Mouse (Mus musculus) limb, embryonic 14.5 days (tissue): ENCODE data around the gene Usp7. TPM values are rescaled to one million over a fixed set of nuclear protein-coding genes. Genes with fewer than 3 reads are reported as not detected.

Experiments used
- ATAC-seq: fragments of 200-750 bp; cut with Nextera tagmentation; 2 replicates; pipeline ENCODE4 v1.8.0; 2017; ENCODE audit warnings: low read depth, moderate number of reproducible peaks, moderate TSS enrichment; ENCODE audit not compliant: low FRiP score
- DNase-seq: peaks from one replicate; pipeline ENCODE4 v3.0.0-alpha.2; 2015; ENCODE audit warnings: low spot score
- H3K27ac ChIP-seq: fragments of 300-500 bp; sonication (generic); replicated peaks from 2 replicates; pipeline ENCODE4 v1.5.1; 2014; ENCODE audit warnings: low read depth, mild to moderate bottlenecking, low read length, moderate library complexity, mixed read lengths
- H3K27me3 ChIP-seq: fragments of 300-500 bp; sonication (generic); 2 replicates; pipeline ENCODE4 v1.6.1; 2014; ENCODE audit warnings: low read length, mixed read lengths; ENCODE audit not compliant: control insufficient read depth, insufficient read depth
- H3K36me3 ChIP-seq: fragments of 300-500 bp; sonication (generic); 2 replicates; pipeline ENCODE4 v1.6.1; 2014; ENCODE audit warnings: mild to moderate bottlenecking, low read length, moderate library complexity, mixed read lengths; ENCODE audit not compliant: control insufficient read depth, insufficient read depth
- H3K4me1 ChIP-seq: fragments of 300-500 bp; sonication (generic); 2 replicates; pipeline ENCODE4 v1.6.1; 2014; ENCODE audit warnings: antibody characterized with exemption, low read length, mixed read lengths; ENCODE audit not compliant: control insufficient read depth, insufficient read depth
- H3K4me2 ChIP-seq: fragments of 300-500 bp; sonication (generic); replicated peaks from 2 replicates; pipeline ENCODE4 v1.6.1; 2014; ENCODE audit warnings: low read depth, mild to moderate bottlenecking, low read length, moderate library complexity; ENCODE audit not compliant: severe bottlenecking
- H3K4me3 ChIP-seq: fragments of 300-500 bp; sonication (generic); replicated peaks from 2 replicates; pipeline ENCODE4 v1.5.1; 2014; ENCODE audit warnings: low read length
- H3K9ac ChIP-seq: fragments of 300-500 bp; sonication (generic); 2 replicates; pipeline ENCODE4 v1.6.1; 2014; ENCODE audit warnings: mild to moderate bottlenecking, low read depth, low read length, moderate library complexity; ENCODE audit not compliant: severe bottlenecking
- H3K9me3 ChIP-seq: fragments of 300-500 bp; sonication (generic); 2 replicates; pipeline ENCODE4 v1.6.1; 2016; ENCODE audit warnings: low read length; ENCODE audit not compliant: control insufficient read depth
- POLR2A ChIP-seq: fragments of 200-500 bp; IDR thresholded peaks from 2 replicates; pipeline ENCODE4 v1.8.0; 2012; ENCODE audit warnings: inconsistent platforms, mild to moderate bottlenecking, moderate library complexity, borderline replicate concordance; ENCODE audit not compliant: insufficient read depth, insufficient read length; ENCODE audit errors: extremely low read depth
- WGBS: fragments of 180-500 bp; shearing (Covaris S2); extraction: QIAGEN DNeasy Blood & Tissue Kit; methylation state at CpG from one replicate; pipeline ENCODE4 v1.1.7; 2014; 5-methylcytosine and 5-hydroxymethylcytosine counted together
- polyA plus RNA-seq, 2 experiments: library from polyadenylated mRNA; depleted of rRNA in 1 of 2; stranded (reverse) in 1 of 2; unstranded in 1 of 2; fragments of >200 nt; fragmentation: Nextera tagmentation in 1 of 2; extraction: Ambion mirVana in 1 of 2; gene quantifications; 2 replicates each; pipeline versions ENCODE4 v1.2.1 to v1.2.3; 2012 to 2014

The Usp7 gene
- polyA plus RNA-seq, 2 experiments: 47.1 to 104 TPM

DNA sequence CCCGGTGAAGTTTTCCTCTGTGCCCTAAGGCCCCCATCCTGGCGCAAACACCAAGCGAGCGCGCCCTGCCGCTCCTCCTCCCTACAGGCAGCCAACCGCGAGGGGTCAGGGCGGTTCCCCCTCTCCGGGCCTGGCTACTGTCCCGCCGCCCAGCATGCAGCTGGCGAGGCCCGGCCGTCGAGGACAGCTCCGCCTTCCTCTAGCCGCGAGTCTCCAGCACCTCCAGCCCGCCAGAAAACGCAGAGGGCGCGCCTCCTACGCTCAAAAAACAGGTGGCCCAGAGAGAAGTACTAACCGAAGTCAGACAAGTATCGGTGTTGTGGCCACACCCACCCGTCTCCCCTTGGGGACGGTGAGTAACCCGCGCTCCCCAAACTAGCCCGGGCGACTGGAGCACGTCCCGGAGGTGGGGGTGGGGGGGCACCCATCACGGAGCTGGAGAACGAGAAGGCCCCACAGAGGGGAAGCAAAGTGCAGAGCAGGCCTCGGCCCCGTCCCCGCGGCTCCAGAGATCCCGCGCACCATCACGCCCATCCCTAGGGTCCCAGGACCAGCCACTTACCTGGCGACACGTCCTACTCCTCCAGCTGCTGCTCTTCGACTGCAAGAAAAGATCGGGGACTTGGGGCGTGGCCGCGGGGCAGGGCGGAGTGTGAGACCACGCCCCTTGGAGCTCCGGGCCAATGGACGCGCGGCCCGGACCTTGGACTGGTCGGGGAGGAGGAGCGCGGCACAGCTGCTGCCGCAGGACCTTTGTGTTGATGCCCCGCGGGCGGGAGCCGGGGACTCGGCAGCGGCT lies 120.4 kb downstream of the Usp7 start, which contains the start of gene Carhsp1:
Gene Carhsp1 (minus strand): TSS at position 605 of the 799 bp plus-strand sequence.
- peak within 1 kb of the TSS; percentile 61 for H3K4me3 ChIP-seq
- under 1% methylated on average over 55 of the region's 67 CpGs for WGBS

DNA sequence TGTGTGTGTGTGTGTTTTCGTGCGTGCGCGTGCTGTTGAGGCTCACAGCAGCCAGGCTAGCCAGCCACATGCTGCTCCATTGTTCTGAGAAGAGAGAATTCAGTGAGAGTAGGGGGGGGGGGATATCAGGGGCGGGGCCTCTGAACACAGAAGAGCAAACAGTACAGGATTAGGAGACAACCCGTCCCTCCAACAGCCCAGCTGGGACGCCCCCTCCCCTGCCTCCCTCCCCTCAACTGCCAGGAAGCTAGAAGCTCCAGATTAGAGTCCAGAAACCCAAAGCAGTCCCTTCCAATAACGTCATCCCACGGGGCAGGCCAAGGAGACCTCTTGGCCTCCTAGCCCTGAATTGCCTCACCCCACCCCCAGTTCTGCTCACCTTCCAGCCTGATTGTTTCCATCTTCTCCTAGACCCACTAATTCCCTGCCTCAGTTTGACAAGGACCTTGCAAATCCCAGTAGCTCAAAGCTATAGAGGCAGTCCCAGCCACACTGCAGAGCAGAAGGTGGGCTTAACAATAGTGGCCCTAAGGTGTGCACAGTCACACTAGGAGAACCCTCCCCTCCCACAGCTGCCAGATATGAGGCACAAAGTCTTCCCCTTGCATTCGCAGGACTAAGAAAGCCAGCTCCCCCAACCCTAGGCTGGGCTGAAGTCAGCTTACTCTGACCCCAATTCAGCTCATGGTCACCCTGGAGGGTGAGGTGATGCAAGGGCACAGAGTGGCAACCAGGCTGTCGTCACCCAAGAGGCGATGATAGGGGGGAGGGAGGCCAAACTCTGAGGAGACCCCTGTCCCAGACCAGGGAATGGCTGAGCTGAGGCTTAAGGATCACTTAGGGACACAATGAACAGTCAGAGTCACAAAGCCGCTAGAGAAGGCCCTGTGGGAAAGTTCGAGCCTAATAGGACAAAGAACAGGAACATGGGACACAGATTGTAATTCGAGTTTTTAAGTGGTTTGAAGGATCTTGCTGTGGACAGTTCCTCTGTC lies 121.8 kb downstream of the Usp7 start:
- H3K9me3 ChIP-seq: no peaks in the 10 kb centered on the region
- peak overlapping the region; percentile 64 for H3K9ac ChIP-seq
- TF ChIP-seq POLR2A: no peak
- ATAC-seq (no peak), DNase-seq (no peak)
- no peaks in the 10 kb centered on the region for H3K27me3 ChIP-seq
- H3K4me1 ChIP-seq: peaks cover 13% of the 10 kb centered on the region
- H3K36me3 ChIP-seq: no peaks in the 10 kb centered on the region; the same call in 1 of the 2 replicates
- no peak overlapping the region for H3K27ac ChIP-seq
- 11% methylated on average over 13 of the region's 15 CpGs for WGBS
- H3K4me2 ChIP-seq: peak overlapping the region; percentile 79
- H3K4me3 ChIP-seq: peak overlapping the region; percentile 61

More for the DNA sequence above, 120.4 kb downstream of the Usp7 start, which contains the start of gene Carhsp1:
- Histone ChIP-seq H3K36me3 (no peaks in the 10 kb centered on the region), H3K4me1 (peaks cover 13% of the 10 kb centered on the region), H3K27me3 (no peaks in the 10 kb centered on the region), H3K9ac (peak within 1 kb of the TSS; percentile 64), H3K4me2 (peak within 1 kb of the TSS; percentile 79), H3K9me3 (no peaks in the 10 kb centered on the region), H3K27ac (peak within 1 kb of the TSS; percentile 64)
- ATAC-seq (peak; percentile 91), DNase-seq (peak; percentile 95)
- peak; percentile 87; the same call in 1 of the 2 replicates for TF ChIP-seq POLR2A

- H3K27ac ChIP-seq: no peak overlapping the region
- peak overlapping the region; percentile 61 for H3K4me3 ChIP-seq
- H3K4me1 ChIP-seq: peaks cover 13% of the 10 kb centered on the region
- H3K27me3 ChIP-seq: no peaks in the 10 kb centered on the region
- ATAC-seq: no peak
- DNase-seq: no peak
- H3K4me2 ChIP-seq: peak overlapping the region; percentile 79
- TF ChIP-seq POLR2A: no peak
- H3K9me3 ChIP-seq: no peaks in the 10 kb centered on the region
- 63% methylated on average over 5 of the region's 5 CpGs for WGBS
- H3K36me3 ChIP-seq: peaks cover 3% of the 10 kb centered on the region; the same call in 1 of the 2 replicates
- 0 out of 2 replicates have a peak overlapping the region, but pooled peaks have one; percentile 64 for H3K9ac ChIP-seq
Observed at GRCm38 (mm10) chr16:8669432-8669831, 122.7 kb downstream of the Usp7 start.

DNA sequence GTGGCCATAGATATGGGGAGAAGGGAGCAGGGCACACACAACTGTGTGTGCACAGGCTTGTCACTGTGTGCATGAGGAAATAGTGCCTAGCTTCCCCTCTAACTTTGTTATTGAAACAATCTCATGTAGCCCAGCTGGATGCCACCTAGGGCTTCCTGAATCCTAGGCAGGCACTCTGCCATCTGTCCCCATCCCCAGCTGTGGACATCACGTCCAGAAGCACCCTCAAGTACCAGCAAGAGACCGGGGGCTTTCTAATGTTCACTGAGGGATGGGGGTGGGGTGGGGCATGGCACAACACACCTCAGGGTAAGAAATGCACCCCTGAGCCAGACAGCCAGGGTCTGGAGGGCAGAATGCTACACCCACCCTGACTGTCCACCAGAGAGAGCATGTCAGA lies 123.7 kb downstream of the Usp7 start:
- DNase-seq (no peak), ATAC-seq (no peak)
- Histone ChIP-seq H3K4me3 (no peak overlapping the region), H3K36me3 (peaks cover 11% of the 10 kb centered on the region), H3K4me1 (peaks cover 13% of the 10 kb centered on the region), H3K27me3 (no peaks in the 10 kb centered on the region), H3K9me3 (no peaks in the 10 kb centered on the region), H3K27ac (no peak overlapping the region), H3K4me2 (no peak overlapping the region), H3K9ac (no peak overlapping the region)
- WGBS: 76% methylated on average over 2 of the region's 2 CpGs
- no peak for TF ChIP-seq POLR2A

DNA sequence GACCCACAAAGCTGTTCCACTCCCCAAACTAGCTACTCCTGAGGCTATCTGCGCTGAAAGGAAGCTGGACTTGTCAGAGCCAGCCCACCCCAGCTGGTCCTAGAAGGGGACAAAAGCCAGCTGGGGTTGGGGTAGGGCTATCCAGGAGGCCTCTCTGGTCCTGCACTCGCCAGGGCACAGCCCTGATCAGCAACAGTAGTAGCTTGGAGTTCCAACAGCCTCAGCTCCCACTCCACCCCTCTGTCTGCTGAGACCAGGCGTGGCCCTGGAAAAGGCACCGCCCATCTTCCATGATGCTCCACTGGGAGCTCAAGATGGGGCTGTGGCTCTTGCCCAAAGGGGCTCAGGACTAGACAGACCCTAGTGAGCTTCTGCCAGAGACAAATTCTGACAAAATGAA lies 124.3 kb downstream of the Usp7 start:
- no peaks in the 10 kb centered on the region for H3K9me3 ChIP-seq
- no peak overlapping the region for H3K4me3 ChIP-seq
- DNase-seq (no peak), ATAC-seq (no peak)
- no peaks in the 10 kb centered on the region for H3K27me3 ChIP-seq
- H3K4me2 ChIP-seq: no peak overlapping the region
- peaks cover 13% of the 10 kb centered on the region for H3K4me1 ChIP-seq
- H3K36me3 ChIP-seq: peaks cover 12% of the 10 kb centered on the region
- H3K27ac ChIP-seq: no peak overlapping the region
- 73% methylated on average over 3 of the region's 4 CpGs for WGBS
- H3K9ac ChIP-seq: no peak overlapping the region
- TF ChIP-seq POLR2A: no peak
